In genomic region chr17:14157779-14158195, GRCm38 (mm10) we compare ENCODE assay signal across 22 mouse cellular contexts. TPM values are rescaled to one million over a fixed set of nuclear protein-coding genes. Genes with fewer than 3 reads are reported as not detected.
DNase-seq lines count a peak whose midpoint lies in the region; ATAC-seq and TF ChIP-seq lines count a peak whose summit lies in the region.
"Had no signal": no experiment of that assay in that cellular context is flagged by ENCODE, and none has a peak within 500 bp of the region (broad histone marks: within the 10 kb centered on the region; RNA-seq: fewer than 3 reads in every experiment).

No protein-coding gene starts in this region.

- H3K4me2 ChIP-seq in forebrain, embryonic 11.5 days (ENCODE audit: low read depth, low read length, severe bottlenecking): no peak overlapping the region
- H3K4me2 ChIP-seq in midbrain, postnatal 0 days (ENCODE audit: low read depth, low read length, poor library complexity, severe bottlenecking): no peak overlapping the region
- peak overlapping the region; percentile 19 for H3K4me2 ChIP-seq in midbrain, embryonic 12.5 days (replicated peaks)
- H3K4me2 ChIP-seq: heart, embryonic 13.5 days; liver, embryonic 15.5 days had no signal

- TF ChIP-seq CTCF in midbrain, postnatal 0 days (IDR thresholded peaks at IDR 0.05): no peak

- no peak overlapping the region for H3K27ac ChIP-seq in forebrain, embryonic 11.5 days (ENCODE audit: low read depth, low read length)
- no peak overlapping the region for H3K27ac ChIP-seq in forebrain, embryonic 10.5 days
- H3K27ac ChIP-seq in midbrain, embryonic 10.5 days (replicated peaks): peak overlapping the region; percentile 34
- no peak overlapping the region for H3K27ac ChIP-seq in midbrain, postnatal 0 days (ENCODE audit: low read depth, low read length)
- H3K27ac ChIP-seq in midbrain, embryonic 12.5 days (replicated peaks): no peak overlapping the region
- H3K27ac ChIP-seq: gastrocnemius, adult 2 months; heart, embryonic 13.5 days; liver, embryonic 15.5 days; stomach, postnatal 0 days had no signal

- peaks cover 3% of the 10 kb centered on the region; the same call in 1 of the 2 replicates for H3K4me1 ChIP-seq in forebrain, embryonic 11.5 days (replicated peaks; ENCODE audit: control insufficient read depth, insufficient read depth, low read length)
- peaks cover 18% of the 10 kb centered on the region for H3K4me1 ChIP-seq in forebrain, embryonic 10.5 days
- H3K4me1 ChIP-seq in midbrain, embryonic 10.5 days: peaks cover 22% of the 10 kb centered on the region
- H3K4me1 ChIP-seq in midbrain, postnatal 0 days (ENCODE audit: insufficient read depth, low read length): no peaks in the 10 kb centered on the region
- peaks cover 7% of the 10 kb centered on the region for H3K4me1 ChIP-seq in midbrain, embryonic 12.5 days
- H3K4me1 ChIP-seq: liver, embryonic 15.5 days had no signal

- no peaks in the 10 kb centered on the region for H3K27me3 ChIP-seq in forebrain, embryonic 11.5 days (ENCODE audit: control insufficient read depth, insufficient read depth, low read length)
- H3K27me3 ChIP-seq in forebrain, embryonic 10.5 days (ENCODE audit: poor library complexity, severe bottlenecking): peaks cover 5% of the 10 kb centered on the region
- H3K27me3 ChIP-seq in midbrain, embryonic 10.5 days (ENCODE audit: low read depth, poor library complexity, severe bottlenecking): peaks cover 21% of the 10 kb centered on the region
- H3K27me3 ChIP-seq in midbrain, postnatal 0 days (ENCODE audit: insufficient read depth, low read length): no peaks in the 10 kb centered on the region
- peaks cover 14% of the 10 kb centered on the region for H3K27me3 ChIP-seq in midbrain, embryonic 12.5 days
- H3K27me3 ChIP-seq: liver, embryonic 15.5 days had no signal

- 0 out of 2 replicates have a peak, but pooled peaks have one; percentile 49 for ATAC-seq in forebrain, embryonic 11.5 days (replicated peaks; ENCODE audit: low FRiP score)
- no peak for ATAC-seq in midbrain, postnatal 0 days (ENCODE audit: low FRiP score)
- ATAC-seq in midbrain, embryonic 12.5 days (ENCODE audit: low FRiP score, low read depth): peak; percentile 57

- H3K36me3 ChIP-seq in forebrain, embryonic 11.5 days (ENCODE audit: control insufficient read depth, insufficient read depth, low read length): no peaks in the 10 kb centered on the region
- H3K36me3 ChIP-seq in forebrain, embryonic 10.5 days (replicated peaks): no peaks in the 10 kb centered on the region
- H3K36me3 ChIP-seq in midbrain, embryonic 10.5 days: no peaks in the 10 kb centered on the region
- no peaks in the 10 kb centered on the region for H3K36me3 ChIP-seq in midbrain, postnatal 0 days (ENCODE audit: insufficient read depth, low read length)
- H3K36me3 ChIP-seq in midbrain, embryonic 12.5 days: no peaks in the 10 kb centered on the region
- H3K36me3 ChIP-seq: heart, embryonic 13.5 days; liver, embryonic 15.5 days had no signal

- H3K9ac ChIP-seq in forebrain, embryonic 11.5 days (ENCODE audit: low read length): no peak overlapping the region
- no peak overlapping the region for H3K9ac ChIP-seq in midbrain, postnatal 0 days (replicated peaks; ENCODE audit: low read length, poor library complexity, severe bottlenecking)
- H3K9ac ChIP-seq in midbrain, embryonic 12.5 days (replicated peaks): no peak overlapping the region
- H3K9ac ChIP-seq: heart, embryonic 13.5 days; liver, embryonic 15.5 days had no signal

- no peak overlapping the region for H3K4me3 ChIP-seq in forebrain, embryonic 11.5 days (ENCODE audit: low read depth, low read length)
- H3K4me3 ChIP-seq in forebrain, embryonic 10.5 days: no peak overlapping the region
- H3K4me3 ChIP-seq in midbrain, embryonic 10.5 days: 0 out of 2 replicates have a peak overlapping the region, but pooled peaks have one; percentile 23
- H3K4me3 ChIP-seq in midbrain, postnatal 0 days (ENCODE audit: low read depth, low read length): no peak overlapping the region
- H3K4me3 ChIP-seq in midbrain, embryonic 12.5 days: no peak overlapping the region
- H3K4me3 ChIP-seq: gastrocnemius, adult 2 months; heart, embryonic 13.5 days; liver, embryonic 15.5 days had no signal

- WGBS in forebrain, embryonic 11.5 days: 34% methylated on average over 7 of the region's 7 CpGs
- WGBS in forebrain, embryonic 10.5 days: 44% methylated on average over 7 of the region's 7 CpGs
- 30% methylated on average over 7 of the region's 7 CpGs for WGBS in midbrain, embryonic 10.5 days
- WGBS in midbrain, postnatal 0 days: 5% methylated on average over 7 of the region's 7 CpGs
- 15% methylated on average over 7 of the region's 7 CpGs for WGBS in midbrain, embryonic 12.5 days

- H3K9me3 ChIP-seq in forebrain, embryonic 11.5 days (ENCODE audit: control insufficient read depth, low read length): no peaks in the 10 kb centered on the region
- H3K9me3 ChIP-seq in forebrain, embryonic 10.5 days: no peaks in the 10 kb centered on the region
- no peaks in the 10 kb centered on the region for H3K9me3 ChIP-seq in midbrain, embryonic 10.5 days (replicated peaks)
- H3K9me3 ChIP-seq in midbrain, postnatal 0 days (ENCODE audit: low read length): no peaks in the 10 kb centered on the region
- H3K9me3 ChIP-seq in midbrain, embryonic 12.5 days: no peaks in the 10 kb centered on the region
- H3K9me3 ChIP-seq: heart, embryonic 13.5 days; liver, embryonic 15.5 days had no signal

- no peak for DNase-seq in forebrain, embryonic 11.5 days (ENCODE audit: low spot score)
- no peak for DNase-seq in forebrain, embryonic 10.5 days (ENCODE audit: extremely low spot score, low spot score)
- DNase-seq in midbrain, embryonic 10.5 days (ENCODE audit: low spot score): no peak
- no peak for DNase-seq in midbrain, postnatal 0 days (ENCODE audit: low spot score)
- no peak for DNase-seq in spleen, postnatal 36 days (ENCODE audit: low spot score in 2 of 2)
- DNase-seq in testis, postnatal 10 days (ENCODE audit: low spot score): no peak
- DNase-seq in cerebellum, adult 9-10 months: no peak
- DNase-seq: cerebellum, postnatal 14 days; gastrocnemius, adult 2 months; heart, postnatal 4 days; kidney, adult 11 months; kidney, postnatal 14 days; layer of hippocampus, adult 9-11 months; right cerebral cortex, postnatal 14 days; thymus, postnatal 14 days had no signal

RNA-seq across cellular contexts. Expression of gene Dact2, which starts 46.3 kb away (rescaled TPM):
- 0.37 and 0.73 TPM in 2 replicates for polyA plus RNA-seq in forebrain, embryonic 11.5 days (2014; fragmentation: Nextera tagmentation; extraction: Ambion mirVana)
- 0.33 and 0.52 TPM in 2 replicates for polyA plus RNA-seq in forebrain, embryonic 10.5 days (2016; fragmentation: Nextera tagmentation; extraction: Ambion mirVana)
- polyA plus RNA-seq in midbrain, embryonic 10.5 days (2016; fragmentation: Nextera tagmentation; extraction: Ambion mirVana): 0.42 and 0.48 TPM in 2 replicates
- 19.4 and 19.9 TPM in 2 replicates for total RNA-seq in midbrain, postnatal 0 days (2014; rRNA removed)
- polyA plus RNA-seq in midbrain, postnatal 0 days (2015; fragmentation: Nextera tagmentation; extraction: Ambion mirVana): 2.8 TPM in 2 replicates
- polyA plus RNA-seq in midbrain, embryonic 12.5 days (2016; fragmentation: Nextera tagmentation; extraction: Ambion mirVana): 0.60 and 0.85 TPM in 2 replicates
- total RNA-seq: granulocyte monocyte progenitor cell, adult 5-6 weeks; megakaryocyte-erythroid progenitor cell, adult 5-6 weeks; MEL had no signal
